Mouse (Mus musculus): ENCODE data around the gene Sorcs1.

GRCm38 (mm10) chr19:50307046-50307445 is 371.4 kb downstream of the Sorcs1 start:
- TF ChIP-seq CTCF (IDR thresholded peaks at IDR 0.05; ENCODE audit: low read depth, low read length) (no peak), POLR2A (IDR thresholded peaks at IDR 0.05; ENCODE audit: insufficient read depth, low read length) (no peak), EP300 (IDR thresholded peaks at IDR 0.05; ENCODE audit: insufficient read depth, low read depth, low read length) (no peak)
